Mouse (Mus musculus): ENCODE data around the gene Zfc3h1. TPM values are rescaled to one million over a fixed set of nuclear protein-coding genes. Genes with fewer than 3 reads are reported as not detected.
A peak's percentile ranks its signal among the peaks of the same experiment; 100 is the strongest.

The Zfc3h1 gene
- total RNA-seq, 1 experiment from 2014 or later: 62.4 TPM

- ATAC-seq (replicated peaks; ENCODE audit: low read depth, poor library complexity, severe bottlenecking): no peak
Observed at GRCm38 (mm10) chr10:115382846-115383643, 1.7 kb upstream of the Zfc3h1 start.

- no peak for ATAC-seq (replicated peaks; ENCODE audit: low read depth, poor library complexity, severe bottlenecking)
Observed at GRCm38 (mm10) chr10:115383644-115384220, 1.0 kb upstream of the Zfc3h1 start.

GRCm38 (mm10) chr10:115385018-115386002, 551 bp downstream of the Zfc3h1 start:
- peak; percentile 30 for ATAC-seq (replicated peaks; ENCODE audit: low read depth, poor library complexity, severe bottlenecking)

- ATAC-seq (replicated peaks; ENCODE audit: low read depth, poor library complexity, severe bottlenecking): no peak
Observed at GRCm38 (mm10) chr10:115387891-115388290, 3.1 kb downstream of the Zfc3h1 start.

GRCm38 (mm10) chr10:115391076-115391475, 6.3 kb downstream of the Zfc3h1 start:
- no peak for ATAC-seq (replicated peaks; ENCODE audit: low read depth, poor library complexity, severe bottlenecking)

- ATAC-seq (replicated peaks; ENCODE audit: low read depth, poor library complexity, severe bottlenecking): no peak
Observed at GRCm38 (mm10) chr10:115391896-115392295, 7.1 kb downstream of the Zfc3h1 start.

- ATAC-seq (replicated peaks; ENCODE audit: low read depth, poor library complexity, severe bottlenecking): peak; percentile 89
Observed at GRCm38 (mm10) chr10:115406393-115406792, 21.6 kb downstream of the Zfc3h1 start.

- no peak for ATAC-seq (replicated peaks; ENCODE audit: low read depth, poor library complexity, severe bottlenecking)
Observed at GRCm38 (mm10) chr10:115413496-115413895, 28.7 kb downstream of the Zfc3h1 start.

- ATAC-seq (replicated peaks; ENCODE audit: low read depth, poor library complexity, severe bottlenecking): no peak
Observed at GRCm38 (mm10) chr10:115414056-115414455, 29.3 kb downstream of the Zfc3h1 start.

- ATAC-seq (replicated peaks; ENCODE audit: low read depth, poor library complexity, severe bottlenecking): no peak
Observed at GRCm38 (mm10) chr10:115421976-115422375, 37.2 kb downstream of the Zfc3h1 start.

GRCm38 (mm10) chr10:115425351-115425750, 40.6 kb downstream of the Zfc3h1 start:
- no peak for ATAC-seq (replicated peaks; ENCODE audit: low read depth, poor library complexity, severe bottlenecking)

- ATAC-seq (replicated peaks; ENCODE audit: low read depth, poor library complexity, severe bottlenecking): no peak
Observed at GRCm38 (mm10) chr10:115437286-115437685, 52.5 kb downstream of the Zfc3h1 start.

- ATAC-seq (replicated peaks; ENCODE audit: low read depth, poor library complexity, severe bottlenecking): no peak
Observed at GRCm38 (mm10) chr10:115448614-115449013, 63.9 kb downstream of the Zfc3h1 start.

GRCm38 (mm10) chr10:115457368-115458021, 72.7 kb downstream of the Zfc3h1 start:
- ATAC-seq (replicated peaks; ENCODE audit: low read depth, poor library complexity, severe bottlenecking): no peak

- ATAC-seq (replicated peaks; ENCODE audit: low read depth, poor library complexity, severe bottlenecking): no peak; the same call in 1 of the 2 replicates
Observed at GRCm38 (mm10) chr10:115462646-115463045, 77.9 kb downstream of the Zfc3h1 start.

GRCm38 (mm10) chr10:115465072-115465471, 80.3 kb downstream of the Zfc3h1 start:
- no peak for ATAC-seq (replicated peaks; ENCODE audit: low read depth, poor library complexity, severe bottlenecking)

GRCm38 (mm10) chr10:115465778-115466177, 81.0 kb downstream of the Zfc3h1 start:
- ATAC-seq (replicated peaks; ENCODE audit: low read depth, poor library complexity, severe bottlenecking): 0 out of 2 replicates have a peak, but pooled peaks have one; percentile 42

- ATAC-seq (replicated peaks; ENCODE audit: low read depth, poor library complexity, severe bottlenecking): no peak
Observed at GRCm38 (mm10) chr10:115467985-115468384, 83.2 kb downstream of the Zfc3h1 start.

- no peak for ATAC-seq (replicated peaks; ENCODE audit: low read depth, poor library complexity, severe bottlenecking)
Observed at GRCm38 (mm10) chr10:115468632-115469031, 83.9 kb downstream of the Zfc3h1 start.

- no peak for ATAC-seq (replicated peaks; ENCODE audit: low read depth, poor library complexity, severe bottlenecking)
Observed at GRCm38 (mm10) chr10:115469040-115469439, 84.3 kb downstream of the Zfc3h1 start.

All from common myeloid progenitor, adult 5-6 weeks (primary cell).